Mouse (Mus musculus): ENCODE measurements around the gene Mypn. TPM values are rescaled to one million over a fixed set of nuclear protein-coding genes. Genes with fewer than 3 reads are reported as not detected.
A peak's percentile ranks its signal among the peaks of the same experiment; 100 is the strongest.

The Mypn gene
- total and polyA plus RNA-seq, 3 experiments: 0.17 to 0.81 (median 0.39) TPM

DNA sequence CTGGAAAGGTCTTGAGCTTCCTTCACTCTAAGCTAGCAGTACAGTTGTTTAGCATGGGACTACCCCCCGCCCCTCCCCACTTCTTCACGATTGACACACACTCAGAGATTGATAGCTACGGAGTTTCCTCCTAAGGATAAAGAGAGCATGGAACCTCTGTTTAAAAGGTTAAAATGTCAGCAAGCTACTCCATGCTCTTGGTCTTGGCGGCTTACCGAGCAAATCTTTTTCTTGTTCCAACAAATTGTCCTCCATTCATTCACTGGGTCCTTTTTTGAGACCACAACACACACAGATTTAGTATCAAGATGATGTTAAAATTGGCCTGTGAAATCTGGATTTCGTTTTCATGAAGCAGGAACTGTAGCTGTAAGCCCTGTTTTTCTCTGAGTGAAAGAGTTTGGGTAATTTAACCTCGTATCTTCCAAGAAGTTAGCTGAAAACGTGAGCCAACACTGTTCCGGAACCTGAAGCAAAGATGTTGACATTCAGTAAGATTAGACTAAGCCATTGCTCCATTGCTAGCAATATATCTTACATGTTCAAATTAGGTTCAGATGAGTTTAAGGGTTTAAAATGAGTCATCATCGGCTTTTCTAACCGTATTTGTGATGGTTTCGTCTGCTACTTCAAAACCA is 39.2 kb upstream of the Mypn start (continued):
- no peak for TF ChIP-seq HCFC1 (IDR thresholded peaks at IDR 0.05; ENCODE audit: low read depth, low read length)
- TF ChIP-seq ZKSCAN1 (IDR thresholded peaks at IDR 0.05; ENCODE audit: borderline replicate concordance, low read depth, low read length): no peak
- no peak for TF ChIP-seq ZNF384 (IDR thresholded peaks at IDR 0.05; ENCODE audit: low read depth, low read length)
- 0 out of 2 replicates have a peak, but pooled peaks have one; percentile 14 for TF ChIP-seq NRF1 (IDR thresholded peaks at IDR 0.05; ENCODE audit: low read depth, low read length)
- TF ChIP-seq RAD21 (IDR thresholded peaks at IDR 0.05; ENCODE audit: low read depth, low read length): no peak
- no peak for TF ChIP-seq E2F4 (IDR thresholded peaks at IDR 0.05; ENCODE audit: insufficient replicate concordance, low read depth, low read length)
- 0 out of 2 replicates have a peak, but pooled peaks have one; percentile 16 for TF ChIP-seq ELF1 (IDR thresholded peaks at IDR 0.05; ENCODE audit: low read depth, low read length)
- TF ChIP-seq ZMIZ1 (IDR thresholded peaks at IDR 0.05; ENCODE audit: low read depth, low read length): no peak
- TF ChIP-seq MAFK (IDR thresholded peaks at IDR 0.05; ENCODE audit: insufficient replicate concordance, low read length): no peak
- peak; percentile 61 for TF ChIP-seq BHLHE40 (IDR thresholded peaks at IDR 0.05; ENCODE audit: low read depth, low read length)
- TF ChIP-seq SIN3A (IDR thresholded peaks at IDR 0.05; ENCODE audit: low read length): peak; percentile 28; the same call in 1 of the 2 replicates
- 0 out of 2 replicates have a peak, but pooled peaks have one; percentile 24 for TF ChIP-seq MAZ (IDR thresholded peaks at IDR 0.05; ENCODE audit: low read depth, low read length)
- TF ChIP-seq MXI1 (IDR thresholded peaks at IDR 0.05; ENCODE audit: low read depth, low read length): peak; percentile 70; the same call in 1 of the 2 replicates
- TF ChIP-seq RCOR1 (conservative IDR thresholded peaks at IDR 0.05; ENCODE audit: low read depth, low read length): no peak
- no peak for TF ChIP-seq MAX (IDR thresholded peaks at IDR 0.05; ENCODE audit: low read length)
- no peak for TF ChIP-seq TBP (conservative IDR thresholded peaks at IDR 0.05; ENCODE audit: low read depth, low read length)
- TF ChIP-seq JUN (IDR thresholded peaks at IDR 0.05; ENCODE audit: insufficient read depth, low read depth, low read length): no peak

DNA sequence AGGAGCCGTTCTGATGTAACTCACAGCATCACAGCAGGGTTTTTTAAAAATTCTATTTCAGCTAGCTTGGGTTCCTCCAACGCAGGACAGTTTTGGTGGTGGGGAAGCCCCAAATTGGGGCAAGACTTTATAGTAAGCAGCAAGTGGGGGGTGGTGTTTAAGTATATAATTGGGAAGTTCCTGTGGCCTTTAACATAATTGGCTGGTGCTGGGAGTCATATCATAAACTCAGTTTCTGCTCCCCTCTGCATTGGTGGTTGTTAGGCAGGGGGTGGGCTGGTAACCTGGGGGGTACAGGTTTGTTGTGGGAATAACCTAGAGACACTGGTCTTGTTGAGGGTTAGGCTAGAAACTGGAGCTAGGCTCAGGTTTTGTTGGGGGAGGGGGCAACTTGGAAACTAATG is 37.1 kb upstream of the Mypn start:
- peaks cover 0 to 3% of the 10 kb centered on the region in 2 experiments for H3K36me3 ChIP-seq (replicated peaks in 1 of 2; ENCODE audit: control insufficient read depth in 1 of 2, insufficient read depth in 1 of 2, low read length in 1 of 2)
- H3K4me1 ChIP-seq (ENCODE audit: control insufficient read depth in 1 of 2, insufficient read depth in 2 of 2): peaks cover 16 to 40% of the 10 kb centered on the region in 2 experiments
- peaks cover 7% of the 10 kb centered on the region for H3K9me3 ChIP-seq (replicated peaks; ENCODE audit: low read length)
- in situ Hi-C loops (cut with MboI; ENCODE audit: low pct_ligation_motif_present, low pct_unique_long_range_greater_than_20kb, low sequenced_read_pairs): no loop called here
- peak overlapping the region; percentile 99 for H3K4me2 ChIP-seq (ENCODE audit: insufficient read depth, low read depth, poor library complexity, severe bottlenecking)
- H3K4me3 ChIP-seq (replicated peaks in 1 of 3; ENCODE audit: low read depth in 2 of 3, low read length in 2 of 3, poor library complexity in 1 of 3): no peak overlapping the region
- peak overlapping the region; percentile 90 for H3K27ac ChIP-seq (ENCODE audit: insufficient read depth, low read depth)
- dilution Hi-C loops (cut with MboI; ENCODE audit: extremely low pct_ligation_motif_present, extremely low pct_unique_long_range_greater_than_20kb, low sequenced_read_pairs): no loop called here
- DNase-seq (ENCODE audit: extremely low read depth): peak; percentile 86
- H3K9ac ChIP-seq (ENCODE audit: insufficient read depth, low read depth): no peak overlapping the region
- peaks cover 22% of the 10 kb centered on the region for H3K79me2 ChIP-seq (replicated peaks; ENCODE audit: control insufficient read depth, extremely low read depth, insufficient read depth, poor library complexity, severe bottlenecking)
- no peaks in the 10 kb centered on the region for H3K27me3 ChIP-seq (replicated peaks)
- TF ChIP-seq MAZ (IDR thresholded peaks at IDR 0.05; ENCODE audit: low read depth, low read length) (peak; percentile 84), ZNF384 (IDR thresholded peaks at IDR 0.05; ENCODE audit: low read depth, low read length) (peak; percentile 72), MAX (IDR thresholded peaks at IDR 0.05; ENCODE audit: low read length) (no peak), ZC3H11A (IDR thresholded peaks at IDR 0.05; ENCODE audit: low read depth, low read length) (no peak), ETS1 (conservative IDR thresholded peaks at IDR 0.05; ENCODE audit: low read depth, low read length) (peak; percentile 86), MEF2A (IDR thresholded peaks at IDR 0.05; ENCODE audit: borderline replicate concordance, low read depth, low read length) (peak; percentile 92), MYC (IDR thresholded peaks at IDR 0.05; ENCODE audit: low read depth, low read length) (no peak; the same call in 1 of the 2 replicates), TCF12 (IDR thresholded peaks at IDR 0.05; ENCODE audit: low read depth, low read length) (0 out of 2 replicates have a peak, but pooled peaks have one; percentile 27), SMC3 (IDR thresholded peaks at IDR 0.05; ENCODE audit: low read depth, low read length) (0 out of 2 replicates have a peak, but pooled peaks have one; percentile 2), UBTF (IDR thresholded peaks at IDR 0.05; ENCODE audit: low read depth, low read length) (no peak), NRF1 (IDR thresholded peaks at IDR 0.05; ENCODE audit: low read depth, low read length) (peak; percentile 40; the same call in 1 of the 2 replicates), MXI1 (IDR thresholded peaks at IDR 0.05; ENCODE audit: low read depth, low read length) (peak; percentile 49; the same call in 1 of the 2 replicates), CHD1 (IDR thresholded peaks at IDR 0.05; ENCODE audit: low read depth, low read length) (no peak; the same call in 1 of the 2 replicates), JUN (IDR thresholded peaks at IDR 0.05; ENCODE audit: insufficient read depth, low read depth, low read length) (no peak), TBP (conservative IDR thresholded peaks at IDR 0.05; ENCODE audit: low read depth, low read length) (0 out of 2 replicates have a peak, but pooled peaks have one; percentile 48), KAT2A (IDR thresholded peaks at IDR 0.05; ENCODE audit: insufficient replicate concordance, low read length) (no peak), POLR2AphosphoS2 (IDR thresholded peaks at IDR 0.05; ENCODE audit: low read depth, low read length) (peak; percentile 45; the same call in 1 of the 2 replicates), HCFC1 (IDR thresholded peaks at IDR 0.05; ENCODE audit: low read depth, low read length) (peak; percentile 53; the same call in 1 of the 2 replicates), POLR2A (IDR thresholded peaks at IDR 0.05; ENCODE audit: low read depth, low read length) (0 out of 2 replicates have a peak, but pooled peaks have one; percentile 27), SIN3A (IDR thresholded peaks at IDR 0.05; ENCODE audit: low read length) (peak; percentile 75), ZKSCAN1 (IDR thresholded peaks at IDR 0.05; ENCODE audit: borderline replicate concordance, low read depth, low read length) (no peak), GABPA (IDR thresholded peaks at IDR 0.05; ENCODE audit: insufficient replicate concordance, low read depth, low read length) (no peak), MAFK (IDR thresholded peaks at IDR 0.05; ENCODE audit: insufficient replicate concordance, low read length) (no peak), CHD2 (IDR thresholded peaks at IDR 0.05; ENCODE audit: low read length) (peak; percentile 84), ELF1 (IDR thresholded peaks at IDR 0.05; ENCODE audit: low read depth, low read length) (peak; percentile 34; the same call in 1 of the 2 replicates), JUND (conservative IDR thresholded peaks at IDR 0.05; ENCODE audit: low read depth, low read length) (no peak), USF2 (conservative IDR thresholded peaks at IDR 0.05; ENCODE audit: low read depth, low read length) (no peak)

Data from CH12.LX (cell line).